Mouse (Mus musculus) layer of hippocampus, postnatal 25 days (tissue): Measurements from ENCODE around the gene Nfix. TPM values are rescaled to one million over a fixed set of nuclear protein-coding genes. Genes with fewer than 3 reads are reported as not detected.

Source experiments
- DNase-seq, 2 experiments: peaks; one replicate each; pipeline ENCODE4 v3.0.0; 2022; ENCODE audit warnings: mixed read lengths in 2 of 2, low spot score in 1 of 2; ENCODE audit errors: extremely low spot score in 1 of 2
- total RNA-seq, 2 experiments: library from RNA; stranded (reverse); gene quantifications; 2 replicates each; pipeline ENCODE4 v1.2.3; 2021

Nfix gene
- total RNA-seq, 2 experiments from 2014 or later = 406 to 477 TPM

- no peak for DNase-seq
Measured at GRCm38 (mm10) chr8:84770100-84770953, 29.8 kb downstream of the Nfix start.

GRCm38 (mm10) chr8:84769324-84769723, 30.8 kb downstream of the Nfix start:
- DNase-seq = no peak

GRCm38 (mm10) chr8:84768343-84769095, 31.6 kb downstream of the Nfix start:
- DNase-seq = no peak

GRCm38 (mm10) chr8:84767221-84767620, 32.9 kb downstream of the Nfix start:
- no peak for DNase-seq

GRCm38 (mm10) chr8:84766422-84766821, 33.7 kb downstream of the Nfix start:
- DNase-seq = no peak

GRCm38 (mm10) chr8:84765629-84766028, 34.5 kb downstream of the Nfix start:
- DNase-seq = no peak

GRCm38 (mm10) chr8:84764870-84765495, 35.2 kb downstream of the Nfix start:
- no peak for DNase-seq

- DNase-seq = no peak
Measured at GRCm38 (mm10) chr8:84764100-84764499, 36.0 kb downstream of the Nfix start.

- no peak for DNase-seq
Measured at GRCm38 (mm10) chr8:84760901-84761300, 39.2 kb downstream of the Nfix start.

- no peak for DNase-seq
Measured at GRCm38 (mm10) chr8:84760405-84760805, 39.7 kb downstream of the Nfix start.

GRCm38 (mm10) chr8:84759718-84760117, 40.4 kb downstream of the Nfix start:
- DNase-seq = no peak

GRCm38 (mm10) chr8:84759126-84759525, 41.0 kb downstream of the Nfix start:
- DNase-seq = no peak

GRCm38 (mm10) chr8:84758308-84758707, 41.8 kb downstream of the Nfix start:
- no peak for DNase-seq

- no peak for DNase-seq
Measured at GRCm38 (mm10) chr8:84757501-84757900, 42.6 kb downstream of the Nfix start.

- DNase-seq = no peak
Measured at GRCm38 (mm10) chr8:84752734-84753582, 47.2 kb downstream of the Nfix start.

- DNase-seq = no peak
Measured at GRCm38 (mm10) chr8:84749519-84749918, 50.6 kb downstream of the Nfix start.

- no peak for DNase-seq
Measured at GRCm38 (mm10) chr8:84745032-84745925, 54.9 kb downstream of the Nfix start.

- no peak for DNase-seq
Measured at GRCm38 (mm10) chr8:84743517-84744420, 56.4 kb downstream of the Nfix start.
